8 mouse cellular contexts compared by ENCODE assay signal in genomic region chr2:126663481-126663880, GRCm38 (mm10). TPM values are rescaled to one million over a fixed set of nuclear protein-coding genes. Genes with fewer than 3 reads are reported as not detected.
DNase-seq lines count a peak whose midpoint lies in the region; ATAC-seq lines count a peak whose summit lies in the region.

No protein-coding gene starts in this region.

- no peaks in the 10 kb centered on the region for H3K27me3 ChIP-seq in kidney, embryonic 14.5 days (ENCODE audit: control insufficient read depth, insufficient read depth, low read length)

- H3K4me3 ChIP-seq in kidney, embryonic 14.5 days (ENCODE audit: low read length), result no peak overlapping the region

- H3K27ac ChIP-seq in kidney, embryonic 14.5 days (ENCODE audit: low read depth, low read length), result no peak overlapping the region

- no peaks in the 10 kb centered on the region for H3K9me3 ChIP-seq in kidney, embryonic 14.5 days (ENCODE audit: control insufficient read depth, low read length)

- no peak overlapping the region for H3K9ac ChIP-seq in kidney, embryonic 14.5 days (ENCODE audit: low read depth, low read length)

- H3K36me3 ChIP-seq in kidney, embryonic 14.5 days (ENCODE audit: control insufficient read depth, insufficient read depth, low read length), result no peaks in the 10 kb centered on the region; the same call in 1 of the 2 replicates

- no peak for ATAC-seq in kidney, embryonic 14.5 days (ENCODE audit: low FRiP score, low TSS enrichment)

- 58% methylated on average over 4 of the region's 4 CpGs for WGBS in kidney, embryonic 14.5 days

- peak; percentile 47 for DNase-seq in adrenal gland, postnatal 10 days
- no peak for DNase-seq in adrenal gland, postnatal 25 days
- DNase-seq in kidney, adult 9 months, result peak; percentile 57
- peak; percentile 77 for DNase-seq in NIH3T3 (ENCODE audit: low read depth)
- DNase-seq in kidney, postnatal 4 days, result peak; percentile 46 to 57
- DNase-seq in thymus, postnatal 14 days, result peak; percentile 41
- no peak for DNase-seq in layer of hippocampus, postnatal 36 days

- H3K4me1 ChIP-seq in kidney, embryonic 14.5 days (ENCODE audit: control insufficient read depth, insufficient read depth, low read length), result no peaks in the 10 kb centered on the region

- no peak overlapping the region for H3K4me2 ChIP-seq in kidney, embryonic 14.5 days (replicated peaks; ENCODE audit: low read depth, low read length)

RNA-seq across cellular contexts. Expression of gene Gabpb1, which starts 12.7 kb away (rescaled TPM):
- total RNA-seq in adrenal gland, postnatal 10 days (2021), result 10 to 100 TPM; 19.3 to 21.5 TPM
- 18.4 and 19.6 TPM in 2 replicates for total RNA-seq in adrenal gland, postnatal 25 days (2021)
- polyA plus RNA-seq in kidney, embryonic 14.5 days (2014; fragmentation: Nextera tagmentation; extraction: Ambion mirVana), result 47.4 and 65.8 TPM in 2 replicates
- total RNA-seq in layer of hippocampus, postnatal 36 days (2021), result 10 to 100 TPM; 17.1 to 23.0 TPM

RNA-seq across cellular contexts. Expression of gene Usp8, which starts 43.6 kb away (rescaled TPM):
- 10 to 100 TPM; 55.5 to 59.3 TPM for total RNA-seq in adrenal gland, postnatal 10 days (2021)
- 80.1 and 81.6 TPM in 2 replicates for total RNA-seq in adrenal gland, postnatal 25 days (2021)
- 18.5 and 41.7 TPM in 2 replicates for polyA plus RNA-seq in kidney, embryonic 14.5 days (2014; fragmentation: Nextera tagmentation; extraction: Ambion mirVana)
- 10 to 100 TPM; 49.9 to 52.4 TPM for total RNA-seq in layer of hippocampus, postnatal 36 days (2021)

RNA-seq across cellular contexts. Expression of gene Hdc, which starts 44.4 kb away (rescaled TPM):
- total RNA-seq in adrenal gland, postnatal 10 days (2021), result 10 to 100 TPM in 1 of 2 experiments, 1 to 10 TPM in 1; 9.9 to 10.4 TPM
- 22.6 and 29.8 TPM in 2 replicates for total RNA-seq in adrenal gland, postnatal 25 days (2021)
- polyA plus RNA-seq in kidney, embryonic 14.5 days (2014; fragmentation: Nextera tagmentation; extraction: Ambion mirVana), result 16.3 and 45.6 TPM in 2 replicates
- total RNA-seq in layer of hippocampus, postnatal 36 days (2021), result 1 to 10 TPM in 1 of 2 experiments, under 1 TPM in 1; 0.70 to 1.4 TPM

Comparison
In these comparisons a context has a peak if more than half of its experiments do, and no peak if none do; other contexts are left out.
1. DNase-seq: peak in adrenal gland, postnatal 10 days (single experiment), kidney, adult 9 months (single experiment), NIH3T3 (single experiment), kidney, postnatal 4 days (2 of 2) and thymus, postnatal 14 days (single experiment); none in adrenal gland, postnatal 25 days (single experiment) and layer of hippocampus, postnatal 36 days (0 of 2).